ENCODE assay signal across 14 mouse cellular contexts in the genomic region with DNA sequence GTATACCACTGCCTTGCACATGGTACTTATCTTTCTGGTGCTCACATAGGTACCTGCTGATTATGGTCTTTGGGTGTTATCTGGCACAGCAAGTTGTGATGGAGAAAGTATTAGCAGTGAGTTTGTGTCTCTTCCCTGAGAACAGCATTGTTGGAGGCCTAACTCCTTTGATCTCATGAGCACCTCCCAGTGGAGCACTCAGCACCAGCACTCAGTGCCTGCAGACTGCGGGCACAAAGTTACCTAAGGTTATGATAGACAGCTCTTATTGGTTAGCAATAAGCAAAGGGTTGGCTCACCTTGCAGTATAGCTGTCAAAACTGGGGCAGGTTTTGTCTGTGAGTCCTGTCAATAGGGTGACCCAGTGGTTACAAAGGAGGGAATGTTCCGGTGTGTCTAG. TPM values are rescaled to one million over a fixed set of nuclear protein-coding genes. Genes with fewer than 3 reads are reported as not detected.
DNase-seq lines count a peak whose midpoint lies in the region; ATAC-seq and TF ChIP-seq lines count a peak whose summit lies in the region.
"Had no signal": no experiment of that assay in that cellular context is flagged by ENCODE, and none has a peak within 500 bp of the region (broad histone marks: within the 10 kb centered on the region; RNA-seq: fewer than 3 reads in every experiment).

No protein-coding gene starts in this region.

- no peak overlapping the region for H3K4me3 ChIP-seq in left cerebral cortex, adult 2 months
- no peak overlapping the region for H3K4me3 ChIP-seq in liver, embryonic 15.5 days (replicated peaks)
- no peak overlapping the region for H3K4me3 ChIP-seq in heart, embryonic 11.5 days (ENCODE audit: low read depth, low read length)
- H3K4me3 ChIP-seq: hindbrain, embryonic 12.5 days; stomach, embryonic 15.5 days had no signal

- intact Hi-C loops in left cerebral cortex, adult 2 months (cut with DNase I): loop anchor here (10.0 kb wide), 1 partner anchor 185 kb away; a partner anchor contains a TSS
- intact Hi-C loops in left cerebral cortex, postnatal 14 days (cut with DNase I): no loop called here
- intact Hi-C loops in left cerebral cortex, postnatal 36 days (cut with DNase I): no loop called here

- peaks cover 57% of the 10 kb centered on the region for H3K4me1 ChIP-seq in liver, embryonic 15.5 days (replicated peaks)
- peaks cover 18% of the 10 kb centered on the region for H3K4me1 ChIP-seq in heart, embryonic 11.5 days (ENCODE audit: control insufficient read depth, insufficient read depth, low read length)

- H3K36me3 ChIP-seq in liver, embryonic 15.5 days (replicated peaks): peaks cover 13% of the 10 kb centered on the region
- H3K36me3 ChIP-seq in heart, embryonic 11.5 days (ENCODE audit: control insufficient read depth, insufficient read depth, low read length): peaks cover 4% of the 10 kb centered on the region; the same call in 1 of the 2 replicates

- peak; percentile 3; the same call in 1 of the 2 replicates for TF ChIP-seq CTCF in left cerebral cortex, adult 2 months (IDR thresholded peaks at IDR 0.05)

- ATAC-seq in liver, embryonic 15.5 days (ENCODE audit: insufficient read depth): no peak
- ATAC-seq in heart, embryonic 11.5 days (replicated peaks; ENCODE audit: insufficient number of reproducible peaks, low FRiP score, low TSS enrichment): no peak

- H3K9me3 ChIP-seq in liver, embryonic 15.5 days (replicated peaks): no peaks in the 10 kb centered on the region
- H3K9me3 ChIP-seq in heart, embryonic 11.5 days (replicated peaks; ENCODE audit: control insufficient read depth, low read length): no peaks in the 10 kb centered on the region
- H3K9me3 ChIP-seq: hindbrain, embryonic 12.5 days; stomach, embryonic 15.5 days had no signal

- no peak for DNase-seq in left cerebral cortex, adult 2 months (ENCODE audit: extremely low spot score in 1 of 2, low spot score in 2 of 2)
- DNase-seq in left cerebral cortex, postnatal 14 days (ENCODE audit: low spot score in 2 of 2): no peak
- DNase-seq in CD4-positive helper T cell, adult 2 months (ENCODE audit: low read depth, low spot score): peak; percentile 16
- peak; percentile 56 for DNase-seq in R1 (ENCODE audit: low read depth, low spot score)
- no peak for DNase-seq in right cerebral cortex, postnatal 25 days
- DNase-seq in left cerebral cortex, postnatal 36 days (ENCODE audit: low spot score in 2 of 2): no peak
- DNase-seq: cerebellum, adult 9-11 months; gastrocnemius, postnatal 36 days; lung, embryonic 14.5 days; right cerebral cortex, postnatal 4 days had no signal

- no peak overlapping the region for H3K27ac ChIP-seq in left cerebral cortex, adult 2 months
- H3K27ac ChIP-seq in liver, embryonic 15.5 days (replicated peaks): 0 out of 2 replicates have a peak overlapping the region, but pooled peaks have one; percentile 16
- H3K27ac ChIP-seq in heart, embryonic 11.5 days (ENCODE audit: low read depth, low read length): no peak overlapping the region
- H3K27ac ChIP-seq: hindbrain, embryonic 12.5 days; stomach, embryonic 15.5 days had no signal

- H3K9ac ChIP-seq in liver, embryonic 15.5 days: no peak overlapping the region
- no peak overlapping the region for H3K9ac ChIP-seq in heart, embryonic 11.5 days (ENCODE audit: low read depth, low read length)
- H3K9ac ChIP-seq: hindbrain, embryonic 12.5 days; lung, embryonic 14.5 days; stomach, embryonic 15.5 days had no signal

- no peak overlapping the region for H3K4me2 ChIP-seq in liver, embryonic 15.5 days
- H3K4me2 ChIP-seq in heart, embryonic 11.5 days: no peak overlapping the region
- H3K4me2 ChIP-seq: hindbrain, embryonic 12.5 days had no signal

- WGBS in liver, embryonic 15.5 days (ENCODE audit: insufficient replicate concordance): 75% methylated on average over 2 of the region's 2 CpGs
- 87% methylated on average over 2 of the region's 2 CpGs for WGBS in heart, embryonic 11.5 days (ENCODE audit: insufficient replicate concordance)

- no peaks in the 10 kb centered on the region for H3K27me3 ChIP-seq in liver, embryonic 15.5 days
- no peaks in the 10 kb centered on the region for H3K27me3 ChIP-seq in heart, embryonic 11.5 days (ENCODE audit: control insufficient read depth, insufficient read depth, low read length)
- H3K27me3 ChIP-seq: hindbrain, embryonic 12.5 days; stomach, embryonic 15.5 days had no signal

RNA-seq across cellular contexts. Expression of a gene that starts 1.8 kb away (rescaled TPM):
- 100 to 1,000 TPM; 118 TPM for total RNA-seq in left cerebral cortex, adult 2 months (2021)
- total RNA-seq in left cerebral cortex, postnatal 14 days (2021): 100 to 1,000 TPM; 112 TPM
- 188 and 192 TPM in 2 replicates for polyA plus RNA-seq in liver, embryonic 15.5 days (2015; fragmentation: Nextera tagmentation; extraction: Ambion mirVana)
- polyA plus RNA-seq in heart, embryonic 11.5 days (2014; fragmentation: Nextera tagmentation; extraction: Ambion mirVana): 270 and 303 TPM in 2 replicates
- total RNA-seq in left cerebral cortex, postnatal 36 days (2021): 100 to 1,000 TPM; 115 to 118 TPM

RNA-seq across cellular contexts. Expression of a gene that starts 15.5 kb away (rescaled TPM):
- 10 to 100 TPM; 34.8 to 36.0 TPM for total RNA-seq in left cerebral cortex, adult 2 months (2021)
- total RNA-seq in left cerebral cortex, postnatal 14 days (2021): 10 to 100 TPM; 17.5 to 24.4 TPM
- polyA plus RNA-seq in liver, embryonic 15.5 days (2015; fragmentation: Nextera tagmentation; extraction: Ambion mirVana): 12.1 and 13.9 TPM in 2 replicates
- polyA plus RNA-seq in heart, embryonic 11.5 days (2014; fragmentation: Nextera tagmentation; extraction: Ambion mirVana): 25.8 and 26.3 TPM in 2 replicates
- 10 to 100 TPM; 29.7 to 30.7 TPM for total RNA-seq in left cerebral cortex, postnatal 36 days (2021)

RNA-seq across cellular contexts. Expression of a gene that starts 41.1 kb away (rescaled TPM):
- 10 to 100 TPM; 12.7 to 13.7 TPM for total RNA-seq in left cerebral cortex, adult 2 months (2021)
- total RNA-seq in left cerebral cortex, postnatal 14 days (2021): 1 to 10 TPM; 7.8 to 8.0 TPM
- polyA plus RNA-seq in liver, embryonic 15.5 days (2015; fragmentation: Nextera tagmentation; extraction: Ambion mirVana): 2.1 and 2.6 TPM in 2 replicates
- 1.9 TPM in 2 replicates for polyA plus RNA-seq in heart, embryonic 11.5 days (2014; fragmentation: Nextera tagmentation; extraction: Ambion mirVana)
- 10 to 100 TPM in 1 of 2 experiments, 1 to 10 TPM in 1; 9.4 to 11.9 TPM for total RNA-seq in left cerebral cortex, postnatal 36 days (2021)

Comparison
In these comparisons a context has a peak if more than half of its experiments do, and no peak if none do; other contexts are left out.
1. DNase-seq: peak in CD4-positive helper T cell, adult 2 months (single experiment) and R1 (single experiment); none in left cerebral cortex, adult 2 months (0 of 2), left cerebral cortex, postnatal 14 days (0 of 2), right cerebral cortex, postnatal 25 days (single experiment) and left cerebral cortex, postnatal 36 days (0 of 2).